Mouse (Mus musculus) MEL (cell line): Measurements from ENCODE around the gene Uqcrfs1. TPM values are rescaled to one million over a fixed set of nuclear protein-coding genes. Genes with fewer than 3 reads are reported as not detected.
A peak's percentile ranks its signal among the peaks of the same experiment; 100 is the strongest.

Source experiments
- DNase-seq: peaks from one replicate; pipeline ENCODE4 v3.0.0; 2011; ENCODE audit warnings: low read depth, low spot score
- H3K27ac ChIP-seq: 2 replicates; pipeline ENCODE4 v1.5.1; 2012; ENCODE audit warnings: low read depth, mild to moderate bottlenecking, control low read depth, low read length, moderate library complexity; ENCODE audit not compliant: control insufficient read depth
- H3K27me3 ChIP-seq, 2 experiments: fragments of 150-350 bp in 1 of 2; sonication (generic) in 1 of 2; 2 replicates each; pipeline ENCODE4 v1.6.1; 2012; ENCODE audit warnings: low read length in 2 of 2, mild to moderate bottlenecking in 2 of 2, improper control_type of control experiment in 1 of 2, moderate library complexity in 1 of 2; ENCODE audit not compliant: insufficient read depth in 2 of 2, control insufficient read depth in 1 of 2
- H3K36me3 ChIP-seq, 2 experiments: 2 replicates each; pipeline ENCODE4 v1.6.1; 2012 to 2014; ENCODE audit warnings: low read length in 2 of 2, improper control_type of control experiment in 1 of 2, inconsistent platforms in 1 of 2, mild to moderate bottlenecking in 1 of 2; ENCODE audit not compliant: insufficient read depth in 2 of 2, control insufficient read depth in 1 of 2
- H3K4me1 ChIP-seq, 2 experiments: fragments of 150-350 bp in 1 of 2; sonication (generic) in 1 of 2; 2 replicates each; pipeline ENCODE4 v1.6.1; 2012; ENCODE audit warnings: low read length in 2 of 2, improper control_type of control experiment in 1 of 2, mild to moderate bottlenecking in 1 of 2; ENCODE audit not compliant: insufficient read depth in 2 of 2, control insufficient read depth in 1 of 2
- H3K4me3 ChIP-seq, 2 experiments: fragments of 150-350 bp in 1 of 2; sonication (generic) in 1 of 2; 2 replicates each; pipeline ENCODE4 v1.5.1; 2012; ENCODE audit warnings: low read depth in 2 of 2, low read length in 2 of 2, mild to moderate bottlenecking in 2 of 2, moderate library complexity in 2 of 2, control low read depth in 1 of 2, improper control_type of control experiment in 1 of 2; ENCODE audit not compliant: control insufficient read depth in 1 of 2, insufficient read depth in 1 of 2
- H3K79me2 ChIP-seq: 2 replicates; pipeline ENCODE4 v1.6.1; 2012; ENCODE audit warnings: mild to moderate bottlenecking, low read length, moderate library complexity; ENCODE audit not compliant: control insufficient read depth, poor library complexity, insufficient read depth
- H3K9ac ChIP-seq: 2 replicates; pipeline ENCODE4 v1.6.1; 2012; ENCODE audit warnings: low read depth, mild to moderate bottlenecking, control low read depth, low read length, moderate library complexity; ENCODE audit not compliant: control insufficient read depth, poor library complexity, severe bottlenecking
- H3K9me3 ChIP-seq: fragments of 150-350 bp; sonication (generic); replicated peaks from 2 replicates; pipeline ENCODE4 v1.6.1; 2012; ENCODE audit warnings: mild to moderate bottlenecking, low read length, improper control_type of control experiment, moderate library complexity; ENCODE audit not compliant: insufficient read depth
- BHLHE40 ChIP-seq: IDR thresholded peaks from 2 replicates; pipeline ENCODE4 v1.6.1; 2012; ENCODE audit warnings: low read depth, mild to moderate bottlenecking, inconsistent platforms, low read length, improper control_type of control experiment, borderline replicate concordance
- CHD1 ChIP-seq: IDR thresholded peaks from 2 replicates; pipeline ENCODE4 v1.6.1; 2012; ENCODE audit warnings: low read depth, mild to moderate bottlenecking, inconsistent platforms, low read length, improper control_type of control experiment
- CTCF ChIP-seq, 3 experiments: IDR thresholded peaks in 2 of 3; conservative IDR thresholded peaks in 1 of 3; 2 replicates each; pipeline ENCODE4 v1.5.1; 2011 to 2012; ENCODE audit warnings: low read length in 3 of 3, low read depth in 2 of 3, mild to moderate bottlenecking in 2 of 3, improper control_type of control experiment in 1 of 3, inconsistent platforms in 1 of 3, mixed read lengths in 1 of 3, moderate library complexity in 1 of 3; ENCODE audit not compliant: control insufficient read depth in 1 of 3, insufficient read depth in 1 of 3, poor library complexity in 1 of 3, severe bottlenecking in 1 of 3
- ELF1 ChIP-seq: IDR thresholded peaks from 2 replicates; pipeline ENCODE4 v1.6.1; 2014; ENCODE audit warnings: low read depth, mild to moderate bottlenecking, inconsistent platforms, low read length, improper control_type of control experiment, moderate library complexity
- EP300 ChIP-seq, 2 experiments: IDR thresholded peaks; 2 replicates each; pipeline ENCODE4 v1.6.1; 2011; ENCODE audit warnings: improper control_type of control experiment in 2 of 2, low read length in 2 of 2, low read depth in 1 of 2, mild to moderate bottlenecking in 1 of 2
- GABPA ChIP-seq: IDR thresholded peaks from 2 replicates; pipeline ENCODE4 v1.6.1; 2012; ENCODE audit warnings: low read depth, mild to moderate bottlenecking, inconsistent platforms, low read length, improper control_type of control experiment, moderate library complexity
- GATA1 ChIP-seq: IDR thresholded peaks from 2 replicates; pipeline ENCODE4 v1.6.1; 2011; ENCODE audit warnings: low read depth, low read length, improper control_type of control experiment
- HCFC1 ChIP-seq: IDR thresholded peaks from 2 replicates; pipeline ENCODE4 v1.6.1; 2012; ENCODE audit warnings: low read depth, mild to moderate bottlenecking, inconsistent platforms, low read length, improper control_type of control experiment, moderate library complexity
- JUND ChIP-seq: IDR thresholded peaks from 2 replicates; pipeline ENCODE4 v1.6.1; 2011; ENCODE audit warnings: low read depth, mild to moderate bottlenecking, improper control_type of control experiment, low read length
- MAFK ChIP-seq: IDR thresholded peaks from 2 replicates; pipeline ENCODE4 v1.6.1; 2011; ENCODE audit warnings: low read depth, mild to moderate bottlenecking, low read length, improper control_type of control experiment, borderline replicate concordance
- MAZ ChIP-seq: IDR thresholded peaks from 2 replicates; pipeline ENCODE4 v1.6.1; 2012; ENCODE audit warnings: low read depth, mild to moderate bottlenecking, inconsistent platforms, low read length, improper control_type of control experiment
- MYC ChIP-seq: IDR thresholded peaks from 2 replicates; pipeline ENCODE4 v1.6.1; 2011; ENCODE audit warnings: low read depth, mild to moderate bottlenecking, low read length, improper control_type of control experiment, moderate library complexity
- NRF1 ChIP-seq: IDR thresholded peaks from 2 replicates; pipeline ENCODE4 v1.6.1; 2014; ENCODE audit warnings: low read depth, mild to moderate bottlenecking, inconsistent platforms, low read length, improper control_type of control experiment, moderate library complexity; ENCODE audit not compliant: poor library complexity, insufficient read depth, severe bottlenecking
- POLR2AphosphoS2 ChIP-seq: IDR thresholded peaks from 2 replicates; pipeline ENCODE4 v1.6.1; 2011; ENCODE audit warnings: low read length, improper control_type of control experiment
- SIN3A ChIP-seq: IDR thresholded peaks from 2 replicates; pipeline ENCODE4 v1.6.1; 2012; ENCODE audit warnings: low read length, improper control_type of control experiment, inconsistent platforms
- TAL1 ChIP-seq: IDR thresholded peaks from 2 replicates; pipeline ENCODE4 v1.6.1; 2012; ENCODE audit warnings: mild to moderate bottlenecking, inconsistent platforms, low read length, moderate library complexity, mixed read lengths
- TBP ChIP-seq: IDR thresholded peaks from 2 replicates; pipeline ENCODE4 v1.8.0; 2011; ENCODE audit warnings: low read depth, low read length, improper control_type of control experiment
- TCF12 ChIP-seq: IDR thresholded peaks from 2 replicates; pipeline ENCODE4 v1.6.1; 2014; ENCODE audit warnings: low read depth, mild to moderate bottlenecking, inconsistent platforms, low read length, improper control_type of control experiment, moderate library complexity
- UBTF ChIP-seq: IDR thresholded peaks from 2 replicates; pipeline ENCODE4 v1.6.1; 2012; ENCODE audit warnings: low read depth, mild to moderate bottlenecking, inconsistent platforms, low read length, improper control_type of control experiment, moderate library complexity, borderline replicate concordance; ENCODE audit not compliant: insufficient read depth
- USF1 ChIP-seq: IDR thresholded peaks from 2 replicates; pipeline ENCODE4 v1.6.1; 2014; ENCODE audit warnings: low read depth, mild to moderate bottlenecking, inconsistent platforms, low read length, improper control_type of control experiment, moderate library complexity
- ZKSCAN1 ChIP-seq: IDR thresholded peaks from 2 replicates; pipeline ENCODE4 v1.6.1; 2012; ENCODE audit warnings: low read depth, mild to moderate bottlenecking, inconsistent platforms, low read length, improper control_type of control experiment, moderate library complexity
- ZMIZ1 ChIP-seq: IDR thresholded peaks from 2 replicates; pipeline ENCODE4 v1.6.1; 2012; ENCODE audit warnings: low read depth, mild to moderate bottlenecking, inconsistent platforms, low read length, improper control_type of control experiment, moderate library complexity
- polyA plus RNA-seq, 2 experiments: library from polyadenylated mRNA; stranded (reverse) in 1 of 2; unstranded in 1 of 2; fragments of >175 nt in 1 of 2; fragments of >200 nt in 1 of 2; gene quantifications; 2 replicates each; pipeline versions ENCODE4 v1.2.1 to v1.2.4; 2012; ENCODE audit warnings: low replicate concordance in 2 of 2, low read depth in 1 of 2; ENCODE audit not compliant: insufficient read length in 2 of 2, insufficient read depth in 1 of 2, missing spikeins in 1 of 2
- total RNA-seq: library from RNA; depleted of rRNA; stranded (reverse); fragments of 300-350 nt; gene quantifications from 2 replicates; pipeline ENCODE4 v1.2.3, GENCODE M21; 2012

The Uqcrfs1 gene
- total and polyA plus RNA-seq, 3 experiments: 163 to 191 TPM; not detected in 1

- Histone ChIP-seq H3K9me3 (no peaks in the 10 kb centered on the region), H3K4me1 (no peaks in the 10 kb centered on the region), H3K36me3 (no peaks in the 10 kb centered on the region), H3K27ac (no peak overlapping the region), H3K27me3 (no peaks in the 10 kb centered on the region; a peak in 1 of 4 replicates), H3K9ac (no peak overlapping the region), H3K79me2 (no peaks in the 10 kb centered on the region), H3K4me3 (no peak overlapping the region)
- TF ChIP-seq TBP (no peak), ZMIZ1 (no peak), POLR2AphosphoS2 (no peak), GATA1 (no peak), HCFC1 (no peak), EP300 (IDR thresholded peaks at IDR 0.05; ENCODE audit: low read depth in 1 of 2, low read length in 2 of 2) (no peak), MAFK (no peak), USF1 (no peak), TAL1 (no peak), JUND (no peak), NRF1 (no peak), MYC (no peak), CHD1 (no peak), SIN3A (no peak), UBTF (no peak), TCF12 (no peak), ZKSCAN1 (no peak), ELF1 (no peak), MAZ (no peak)
- DNase-seq: no peak
Measured at GRCm38 (mm10) chr13:30585786-30586185, 40.6 kb upstream of the Uqcrfs1 start.

- Histone ChIP-seq H3K27ac (no peak overlapping the region), H3K9ac (no peak overlapping the region), H3K4me3 (no peak overlapping the region), H3K9me3 (no peaks in the 10 kb centered on the region), H3K79me2 (no peaks in the 10 kb centered on the region), H3K4me1 (no peaks in the 10 kb centered on the region), H3K27me3 (peaks cover 0 to 1% of the 10 kb centered on the region in 2 experiments; a peak in 3 of 4 replicates), H3K36me3 (no peaks in the 10 kb centered on the region)
- DNase-seq: peak; percentile 23
- TF ChIP-seq BHLHE40 (no peak), CTCF (IDR thresholded peaks at IDR 0.05 in 2 of 3, conservative IDR thresholded peaks at IDR 0.05 in 1 of 3; ENCODE audit: control insufficient read depth in 1 of 3, insufficient read depth in 1 of 3, low read depth in 2 of 3, low read length in 3 of 3, poor library complexity in 1 of 3, severe bottlenecking in 1 of 3) (peak in 1 of 3 experiments; percentile 20; a peak in 1 of 6 replicates), GABPA (no peak)
Measured at GRCm38 (mm10) chr13:30582541-30582940, 37.4 kb upstream of the Uqcrfs1 start.
